Mouse (Mus musculus) kidney, postnatal 14 days (tissue): ENCODE measurements at regions not wholly inside any gene's neighbourhood (a gene's known extent, or its start where the extent isn't known, plus 50 kb on each side); places are given as distances from the start of the nearest gene placed in this dataset.

Experiments used
- DNase-seq: peaks from one replicate; pipeline ENCODE4 v3.0.0; 2022; ENCODE audit warnings: mixed read lengths

GRCm38 (mm10) chr9:94378835-94379234 lies 159.0 kb downstream of the 1190002N15Rik start:
- DNase-seq = peak; percentile 42

- no peak for DNase-seq
Observed at GRCm38 (mm10) chr9:94378291-94378690, 159.6 kb downstream of the 1190002N15Rik start.

- DNase-seq = peak; percentile 6
Observed at GRCm38 (mm10) chr9:94377346-94378039, 160.4 kb downstream of the 1190002N15Rik start.

- DNase-seq = no peak
Observed at GRCm38 (mm10) chr9:94370976-94371375, 166.9 kb downstream of the 1190002N15Rik start.

- no peak for DNase-seq
Observed at GRCm38 (mm10) chr9:94368231-94368936, 169.5 kb downstream of the 1190002N15Rik start.

GRCm38 (mm10) chr9:94361877-94362697 lies 175.8 kb downstream of the 1190002N15Rik start:
- DNase-seq = no peak

- no peak for DNase-seq
Observed at GRCm38 (mm10) chr9:94361011-94361410, 176.9 kb downstream of the 1190002N15Rik start.

GRCm38 (mm10) chr9:94358150-94358549 lies 179.7 kb downstream of the 1190002N15Rik start:
- no peak for DNase-seq

GRCm38 (mm10) chr9:94342011-94342410 lies 195.9 kb downstream of the 1190002N15Rik start:
- no peak for DNase-seq

GRCm38 (mm10) chr9:94341531-94341930 lies 196.3 kb downstream of the 1190002N15Rik start:
- DNase-seq = no peak

- DNase-seq = no peak
Observed at GRCm38 (mm10) chr9:94333450-94333849, 204.4 kb downstream of the 1190002N15Rik start.

- no peak for DNase-seq
Observed at GRCm38 (mm10) chr9:94323011-94323410, 214.9 kb downstream of the 1190002N15Rik start.

- DNase-seq = no peak
Observed at GRCm38 (mm10) chr9:94302575-94302974, 235.3 kb downstream of the 1190002N15Rik start.

- no peak for DNase-seq
Observed at GRCm38 (mm10) chr9:94301896-94302295, 236.0 kb downstream of the 1190002N15Rik start.

- no peak for DNase-seq
Observed at GRCm38 (mm10) chr9:94295431-94295830, 242.4 kb downstream of the 1190002N15Rik start.

GRCm38 (mm10) chr9:94292147-94292546 lies 245.7 kb downstream of the 1190002N15Rik start:
- DNase-seq = no peak

GRCm38 (mm10) chr9:94289546-94289945 lies 248.3 kb downstream of the 1190002N15Rik start:
- DNase-seq = no peak

- no peak for DNase-seq
Observed at GRCm38 (mm10) chr9:94287559-94287958, 250.3 kb downstream of the 1190002N15Rik start.

GRCm38 (mm10) chr9:94278657-94279585 lies 259.0 kb downstream of the 1190002N15Rik start:
- DNase-seq = no peak

- DNase-seq = no peak
Observed at GRCm38 (mm10) chr9:94277096-94277495, 260.8 kb downstream of the 1190002N15Rik start.

- no peak for DNase-seq
Observed at GRCm38 (mm10) chr9:94269213-94269612, 268.7 kb downstream of the 1190002N15Rik start.

GRCm38 (mm10) chr9:94267243-94267642 lies 270.6 kb downstream of the 1190002N15Rik start:
- DNase-seq = no peak
